Mouse (Mus musculus) adrenal gland, adult 18-20 months (tissue): ENCODE data around the gene Tpo. TPM values are rescaled to one million over a fixed set of nuclear protein-coding genes. Genes with fewer than 3 reads are reported as not detected.
A peak's percentile ranks its signal among the peaks of the same experiment; 100 is the strongest.

Experiments used
- DNase-seq, 2 experiments: peaks; one replicate each; pipeline ENCODE4 v3.0.0; 2021 to 2022; ENCODE audit warnings: low spot score in 2 of 2
- long read RNA-seq, 2 experiments: library from polyadenylated mRNA; stranded (forward); transcript quantifications; one replicate each; pipeline ENCODE4 v2.0.0; 2021
- total RNA-seq, 2 experiments: library from RNA; stranded (reverse); gene quantifications; 1 replicate in 1 of 2; 2 replicates in 1 of 2; pipeline ENCODE4 v1.2.3; 2021

The Tpo gene
- not detected for total RNA-seq
- long read RNA-seq, experiment 1, result 0 reads
- long read RNA-seq, experiment 2, partial matches to known transcripts, result 3 of 3 reads
- long read RNA-seq, experiment 2, other reads (novel, unspliced or antisense), result 0 of 3 reads

GRCm38 (mm10) chr12:30132524-30132923 lies at the start of gene Tpo:
Gene Tpo, minus strand, starts transcription at chr12:30132624.
- DNase-seq, result no peak

GRCm38 (mm10) chr12:30181721-30182120 lies 49.3 kb upstream of the Tpo start:
- DNase-seq, result no peak

- DNase-seq, result no peak
These were observed 47.2 kb upstream of the Tpo start for GRCm38 (mm10) chr12:30179623-30180022.

- no peak for DNase-seq
These were observed 45.5 kb upstream of the Tpo start for GRCm38 (mm10) chr12:30177966-30178365.

GRCm38 (mm10) chr12:30177529-30177928 lies 45.1 kb upstream of the Tpo start:
- no peak for DNase-seq

- DNase-seq, result no peak
These were observed 36.1 kb upstream of the Tpo start for GRCm38 (mm10) chr12:30168491-30168890.

GRCm38 (mm10) chr12:30164538-30164937 lies 32.1 kb upstream of the Tpo start:
- DNase-seq, result no peak

DNA sequence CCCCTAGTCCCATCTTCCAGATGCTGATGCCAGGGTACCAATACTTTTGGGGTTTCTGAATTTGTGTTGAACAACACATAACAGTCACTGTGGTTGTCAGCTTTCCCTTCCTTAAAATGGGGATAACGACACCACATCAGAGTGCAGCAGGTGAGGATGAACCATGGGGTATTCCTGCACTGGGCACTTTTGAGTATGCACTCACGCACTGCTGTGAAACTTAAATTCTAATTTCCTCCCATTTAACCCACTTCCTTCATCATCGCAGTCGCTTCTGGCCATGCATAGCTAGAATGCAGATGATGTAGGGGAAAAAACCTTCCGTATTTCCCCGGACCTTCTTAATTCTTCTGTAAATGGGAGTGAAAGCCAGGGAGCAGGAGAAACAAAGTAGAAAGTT lies 31.6 kb upstream of the Tpo start:
- DNase-seq, result no peak

DNA sequence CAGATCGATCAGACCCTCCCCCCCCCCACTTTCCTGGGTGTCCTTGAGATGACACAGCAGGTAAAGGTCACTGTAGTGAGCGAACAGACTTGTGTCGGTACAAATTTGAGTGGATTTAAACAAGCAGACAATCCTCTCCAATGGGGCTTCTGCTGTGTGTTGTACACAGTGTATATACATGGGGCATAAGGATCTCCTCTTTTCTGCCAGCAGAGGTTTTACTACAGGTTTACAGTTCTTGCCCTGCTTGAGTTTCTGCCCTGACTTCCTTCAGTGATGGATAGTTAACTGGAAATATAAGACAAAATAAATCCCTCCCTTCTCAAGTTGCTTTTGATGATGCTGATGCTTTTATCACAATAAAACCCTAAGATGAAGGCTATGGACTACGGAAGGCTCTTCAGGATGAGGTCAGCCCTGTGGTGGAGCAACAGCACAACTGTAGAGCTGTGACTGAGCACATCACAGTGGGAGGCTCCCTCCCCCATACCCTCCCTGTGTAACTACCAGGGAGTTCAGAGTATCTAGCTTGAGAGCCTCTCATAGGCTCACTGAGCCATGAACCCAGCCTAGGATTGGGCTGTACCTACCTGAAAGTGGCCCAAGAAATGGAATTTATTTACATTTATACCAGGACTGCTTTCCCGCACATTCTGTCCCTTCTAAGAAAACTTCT lies 29.4 kb upstream of the Tpo start:
- DNase-seq, result no peak

- peak; percentile 21 to 31 for DNase-seq
These were observed 28.1 kb upstream of the Tpo start for GRCm38 (mm10) chr12:30160475-30160874.

DNA sequence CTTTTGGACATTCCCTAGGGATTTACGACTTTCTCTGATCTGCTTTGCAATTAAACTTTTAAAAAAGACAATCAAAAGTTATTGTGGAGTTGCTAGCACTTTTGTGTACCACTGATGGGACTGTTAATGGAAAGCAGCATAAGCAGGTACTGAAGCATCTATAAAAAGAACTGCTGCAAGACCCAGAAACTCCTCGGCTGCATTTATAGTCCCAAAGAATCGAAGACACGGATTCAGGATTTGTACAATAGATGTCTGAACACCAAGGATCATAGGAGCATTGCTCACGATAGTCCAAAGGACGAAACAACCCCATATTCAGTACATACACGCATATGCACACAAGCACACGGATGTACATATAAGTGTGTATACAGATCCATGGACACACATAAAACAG lies 27.4 kb upstream of the Tpo start:
- no peak for DNase-seq

- no peak for DNase-seq
These were observed 21.8 kb upstream of the Tpo start for GRCm38 (mm10) chr12:30154079-30154673.

- peak; percentile 14 to 34 for DNase-seq
These were observed 9.7 kb upstream of the Tpo start for GRCm38 (mm10) chr12:30142085-30142484.

DNA sequence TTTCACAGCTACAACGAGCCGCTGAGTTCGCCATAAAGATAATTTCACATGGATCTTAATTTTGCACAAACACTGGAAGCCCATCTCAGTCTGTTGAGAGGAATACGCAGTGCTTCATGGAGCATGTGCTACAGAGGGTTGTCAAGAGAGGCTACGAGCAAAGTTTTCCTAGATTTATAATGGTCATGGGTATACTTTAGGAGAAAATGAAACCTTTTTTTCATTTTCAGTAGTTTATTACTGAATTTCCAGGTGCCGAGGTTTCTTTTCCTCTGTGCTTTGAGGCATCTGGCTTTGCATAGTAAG lies 3.1 kb downstream of the Tpo start:
- DNase-seq, result no peak

DNA sequence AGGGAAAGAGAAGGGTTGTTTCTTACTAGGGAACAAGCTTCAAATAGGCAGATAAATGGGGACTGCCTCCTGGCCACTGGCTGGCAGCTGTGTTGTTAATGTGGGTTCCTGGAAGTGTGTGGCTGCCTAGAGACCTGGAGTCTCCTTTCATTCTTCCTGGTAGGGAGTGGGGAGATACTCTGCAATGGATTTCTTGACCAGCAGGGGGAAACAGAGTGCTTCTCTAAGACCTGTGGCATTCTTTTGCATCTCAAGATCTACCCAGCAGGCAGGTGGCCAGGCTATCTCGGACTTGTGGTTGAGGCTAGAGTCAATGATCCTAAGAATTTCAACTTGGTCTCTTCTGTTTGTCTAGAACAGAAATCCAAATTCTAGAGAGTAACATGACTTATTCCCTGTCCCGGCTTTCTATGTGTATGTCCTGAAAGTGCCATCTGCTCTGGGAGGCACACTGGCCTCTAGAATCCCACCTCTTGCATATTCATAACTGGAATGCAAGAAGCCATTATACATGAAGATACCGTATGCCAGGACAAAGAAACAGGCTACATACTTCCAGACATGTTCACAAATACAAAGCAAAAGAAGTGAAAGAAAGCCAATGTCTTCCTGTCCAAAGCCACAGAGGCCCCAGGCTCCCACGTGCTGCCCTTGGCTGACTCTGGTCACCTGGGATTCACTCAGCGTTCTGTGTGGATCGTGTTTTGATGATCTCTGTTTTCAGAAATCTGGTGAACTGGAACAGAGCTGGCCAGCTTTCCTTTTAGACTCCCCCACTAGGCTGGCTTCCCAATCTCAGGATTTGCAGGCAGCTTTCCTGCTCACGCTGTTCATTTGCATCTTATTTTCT lies 3.6 kb downstream of the Tpo start:
- peak; percentile 37 to 60 for DNase-seq

DNA sequence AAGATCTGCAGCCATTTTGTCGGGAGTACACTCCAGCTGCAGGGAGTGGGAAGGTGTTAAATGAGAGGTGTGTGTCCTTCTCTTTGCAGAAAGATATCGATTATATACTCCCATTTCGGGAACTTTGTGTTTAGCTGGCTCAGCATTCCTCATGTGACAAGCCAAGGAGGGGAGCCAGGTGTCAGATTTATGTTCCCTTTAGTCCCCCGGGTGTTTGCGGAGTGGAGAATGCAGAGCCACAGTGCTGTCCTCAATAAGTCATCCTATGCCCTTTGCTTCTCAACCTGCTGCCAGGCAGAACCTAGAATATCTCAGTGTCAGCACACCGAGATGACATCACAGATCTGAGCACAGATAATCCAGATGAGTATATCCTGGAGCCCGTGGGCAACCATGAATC lies 10.1 kb downstream of the Tpo start:
- no peak for DNase-seq

DNA sequence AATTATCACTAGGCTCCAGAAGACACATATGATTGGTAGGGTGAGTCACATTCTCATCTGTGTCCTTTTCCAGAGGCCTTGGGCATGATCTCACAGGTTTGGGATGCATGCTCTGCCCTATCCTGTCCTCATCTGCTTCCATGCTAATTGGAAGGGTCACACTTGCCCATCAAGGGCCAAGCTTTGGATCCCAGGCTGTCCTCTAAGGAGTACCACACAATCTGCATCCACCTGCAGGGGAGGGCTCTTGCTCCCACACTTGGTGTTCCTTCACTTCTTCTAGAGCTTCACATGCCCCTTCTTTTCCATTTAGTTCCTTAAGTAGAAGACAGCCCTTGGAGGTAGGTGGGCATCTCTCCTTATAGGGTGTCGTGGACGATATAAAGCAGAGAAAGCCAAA lies 20.2 kb downstream of the Tpo start:
- no peak for DNase-seq

DNA sequence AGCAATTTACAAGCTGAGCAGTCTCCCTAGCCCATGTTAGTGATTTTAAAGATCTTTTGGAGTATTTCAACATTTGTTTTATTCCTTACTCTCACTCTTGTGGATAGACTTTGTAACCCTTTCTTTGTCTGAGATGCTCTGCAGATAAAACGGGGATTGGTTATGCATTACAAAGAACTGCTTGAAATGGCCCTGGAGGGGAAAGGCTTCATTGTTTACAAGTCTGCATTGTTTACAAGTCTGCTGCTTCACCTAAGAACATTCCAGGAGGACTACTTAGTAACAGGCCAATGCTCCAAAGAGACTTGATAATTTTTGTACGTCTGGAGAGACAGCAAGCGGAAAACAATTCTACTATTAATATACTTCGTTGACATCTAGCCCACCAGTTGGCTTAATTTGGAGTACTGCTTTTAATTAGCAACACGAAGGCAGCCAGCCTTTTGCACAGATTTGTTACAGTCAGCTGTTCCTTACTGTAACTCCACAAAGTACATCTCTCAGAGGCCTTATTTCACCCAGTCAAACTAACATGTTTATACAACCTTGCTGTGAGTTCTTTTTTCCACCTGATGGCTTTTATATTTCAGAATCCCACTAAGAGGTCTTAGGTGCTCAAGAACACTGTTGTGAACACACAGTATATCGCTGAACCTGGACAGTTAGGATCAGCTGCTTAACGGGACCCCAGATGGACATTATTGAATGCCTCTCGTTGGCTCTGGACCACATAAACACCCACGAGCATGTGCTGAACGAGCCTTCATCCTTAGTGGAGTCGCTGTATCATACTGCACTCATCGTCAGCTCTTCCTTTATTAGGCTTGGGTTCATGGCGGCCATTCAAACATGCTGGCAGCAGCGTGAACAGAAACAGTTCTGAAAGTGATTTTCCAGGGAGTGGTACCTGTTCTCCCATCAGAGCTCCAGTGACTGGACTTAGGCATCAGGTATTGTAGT lies 22.5 kb downstream of the Tpo start:
- no peak for DNase-seq

GRCm38 (mm10) chr12:30102891-30103565 lies 29.4 kb downstream of the Tpo start:
- no peak for DNase-seq

GRCm38 (mm10) chr12:30092081-30092480 lies 40.3 kb downstream of the Tpo start:
- DNase-seq, result no peak
